Mouse (Mus musculus) bone marrow macrophage, adult 2 months (primary cell): ENCODE data around the gene Cers6.

Source experiments
- CTCF ChIP-seq: IDR thresholded peaks from 2 replicates; pipeline ENCODE4 v1.5.1; 2012; ENCODE audit warnings: low read depth, mild to moderate bottlenecking, low read length, moderate library complexity
- POLR2A ChIP-seq: IDR thresholded peaks from 2 replicates; pipeline ENCODE4 v1.6.1; 2012; ENCODE audit warnings: mild to moderate bottlenecking, low read depth, low read length, borderline replicate concordance

- TF ChIP-seq CTCF (no peak), POLR2A (no peak)
Observed at GRCm38 (mm10) chr2:68996268-68996667, 135.0 kb downstream of the Cers6 start.
